Mouse (Mus musculus) hindbrain, postnatal 0 days (tissue): ENCODE data around the gene Jak1. TPM values are rescaled to one million over a fixed set of nuclear protein-coding genes. Genes with fewer than 3 reads are reported as not detected.
A peak's percentile ranks its signal among the peaks of the same experiment; 100 is the strongest.

ENCODE experiments used
- ATAC-seq: fragments of 200-750 bp; cut with Nextera tagmentation; 2 replicates; pipeline ENCODE4 v1.8.0; 2017; ENCODE audit warnings: mild to moderate bottlenecking, moderate TSS enrichment, moderate library complexity
- DNase-seq: peaks from one replicate; pipeline ENCODE4 v3.0.0-alpha.2; 2015; ENCODE audit warnings: low spot score
- H3K27ac ChIP-seq: fragments of 300-500 bp; sonication (generic); 2 replicates; pipeline ENCODE4 v1.5.1; 2014; ENCODE audit warnings: mild to moderate bottlenecking
- H3K27me3 ChIP-seq: fragments of 300-500 bp; sonication (generic); 2 replicates; pipeline ENCODE4 v1.6.1; 2014; ENCODE audit warnings: low read length, mixed read lengths; ENCODE audit not compliant: insufficient read depth
- H3K36me3 ChIP-seq: fragments of 300-500 bp; sonication (generic); 2 replicates; pipeline ENCODE4 v1.6.1; 2014; ENCODE audit warnings: low read length, mixed read lengths; ENCODE audit not compliant: insufficient read depth
- H3K4me1 ChIP-seq: fragments of 300-500 bp; sonication (generic); 2 replicates; pipeline ENCODE4 v1.6.1; 2014; ENCODE audit warnings: antibody characterized with exemption, low read length, mixed read lengths; ENCODE audit not compliant: insufficient read depth
- H3K4me2 ChIP-seq: fragments of 300-500 bp; sonication (generic); 2 replicates; pipeline ENCODE4 v1.6.1; 2014; ENCODE audit warnings: low read depth, mild to moderate bottlenecking, low read length, moderate library complexity, mixed read lengths
- H3K4me3 ChIP-seq: fragments of 300-500 bp; sonication (generic); 2 replicates; pipeline ENCODE4 v1.5.1; 2014; ENCODE audit warnings: low read length
- H3K9ac ChIP-seq: fragments of 300-500 bp; sonication (generic); replicated peaks from 2 replicates; pipeline ENCODE4 v1.6.1; 2014; ENCODE audit warnings: mild to moderate bottlenecking, low read length, moderate library complexity, mixed read lengths
- H3K9me3 ChIP-seq: fragments of 300-500 bp; sonication (generic); 2 replicates; pipeline ENCODE4 v1.6.1; 2016; ENCODE audit warnings: low read length, mixed read lengths
- CTCF ChIP-seq: IDR thresholded peaks from 2 replicates; pipeline ENCODE4 v1.5.1; 2016; ENCODE audit warnings: antibody characterized with exemption, control low read depth, low read depth
- WGBS: fragments of 180-500 bp; shearing (Covaris S2); extraction: QIAGEN DNeasy Blood & Tissue Kit; methylation state at CpG from one replicate; pipeline ENCODE4 v1.1.7; 2014; 5-methylcytosine and 5-hydroxymethylcytosine counted together
- polyA plus RNA-seq: library from polyadenylated mRNA; unstranded; fragments of >200 nt; fragmentation: Nextera tagmentation; extraction: Ambion mirVana; gene quantifications from 2 replicates; pipeline ENCODE4 v1.2.1, GENCODE M21; 2015
- total RNA-seq: library from RNA; depleted of rRNA; stranded (reverse); fragments of >200 nt; gene quantifications from 2 replicates; pipeline ENCODE4 v1.2.3, GENCODE M21; 2014

Jak1 gene
- total and polyA plus RNA-seq, 2 experiments from 2014 or later, result 63.1 to 106 TPM

DNA sequence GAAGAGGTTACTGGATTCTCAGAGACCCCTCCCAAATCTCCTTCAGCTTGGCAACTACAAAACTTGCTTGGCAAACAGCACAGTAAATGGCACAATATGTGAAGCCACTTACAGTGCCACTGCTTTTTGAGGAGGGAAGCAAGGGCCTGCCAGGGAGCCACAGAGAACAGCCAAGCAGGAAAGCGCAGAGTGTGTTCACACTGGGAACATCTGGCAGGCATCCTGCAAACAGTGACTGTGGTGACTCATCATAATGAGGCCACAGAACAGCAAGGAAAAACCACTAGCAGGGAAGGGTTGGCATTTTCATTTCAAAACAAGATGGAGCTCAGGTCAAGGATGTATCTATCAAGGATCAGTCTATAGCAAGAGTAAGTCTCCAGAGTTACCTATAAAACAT lies 30.8 kb downstream of the Jak1 start:
- ATAC-seq, result peak; percentile 58; the same call in 1 of the 2 replicates
- no peak for TF ChIP-seq CTCF
- H3K9ac ChIP-seq, result no peak overlapping the region
- no peak overlapping the region for H3K4me2 ChIP-seq
- H3K36me3 ChIP-seq, result no peaks in the 10 kb centered on the region
- H3K4me1 ChIP-seq, result no peaks in the 10 kb centered on the region
- H3K27ac ChIP-seq, result no peak overlapping the region
- H3K4me3 ChIP-seq, result no peak overlapping the region
- 43% methylated on average over 1 of the region's 1 CpGs for WGBS
- no peaks in the 10 kb centered on the region for H3K9me3 ChIP-seq
- no peaks in the 10 kb centered on the region for H3K27me3 ChIP-seq
- DNase-seq, result peak; percentile 67

DNA sequence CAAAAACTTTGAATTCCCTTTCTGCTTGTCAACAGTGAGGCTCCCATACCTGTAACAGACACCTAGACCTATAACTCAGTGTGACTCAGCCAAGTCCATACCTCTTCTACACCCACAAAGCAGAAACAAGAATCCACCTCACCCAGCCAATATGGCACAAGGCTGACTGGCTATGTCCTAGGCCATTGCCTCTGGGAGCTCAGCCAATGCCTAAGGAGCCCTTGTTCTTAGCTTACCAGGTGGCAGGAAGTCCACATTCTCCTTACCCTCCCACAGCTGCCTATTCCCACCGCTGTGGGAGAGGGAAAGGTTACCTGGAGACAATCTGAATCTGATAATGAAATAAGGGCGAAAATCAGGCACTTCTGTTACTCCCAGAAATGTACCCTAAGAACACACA lies 34.5 kb downstream of the Jak1 start:
- Histone ChIP-seq H3K27me3 (no peaks in the 10 kb centered on the region), H3K9ac (no peak overlapping the region), H3K36me3 (no peaks in the 10 kb centered on the region), H3K4me1 (no peaks in the 10 kb centered on the region), H3K4me2 (no peak overlapping the region), H3K27ac (no peak overlapping the region), H3K4me3 (no peak overlapping the region), H3K9me3 (no peaks in the 10 kb centered on the region)
- DNase-seq (no peak), ATAC-seq (no peak)
- WGBS, result 82% methylated on average over 2 of the region's 2 CpGs
- no peak for TF ChIP-seq CTCF

DNA sequence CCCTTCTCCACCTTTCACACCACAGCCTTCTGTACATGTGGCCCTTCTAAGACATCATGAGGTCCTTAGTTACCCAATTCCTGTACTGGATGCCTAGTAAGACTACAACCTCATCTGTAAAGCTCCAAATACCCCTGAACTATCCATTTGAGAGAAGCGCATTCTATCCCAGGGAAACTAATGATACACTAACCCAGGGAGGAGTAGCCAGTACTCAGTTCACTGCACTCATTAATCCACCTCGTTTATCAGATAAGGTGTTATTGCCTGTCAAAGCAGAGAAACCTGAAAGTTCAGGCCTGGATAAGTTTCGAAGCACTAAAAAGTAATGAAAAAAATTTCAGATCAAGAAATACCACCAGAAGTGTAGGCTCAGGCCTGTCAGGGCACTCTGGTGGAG lies 37.7 kb downstream of the Jak1 start:
- H3K4me1 ChIP-seq, result no peaks in the 10 kb centered on the region
- H3K4me3 ChIP-seq, result no peak overlapping the region
- no peaks in the 10 kb centered on the region for H3K36me3 ChIP-seq
- no peaks in the 10 kb centered on the region for H3K9me3 ChIP-seq
- WGBS, result 91% methylated on average over 3 of the region's 3 CpGs
- H3K9ac ChIP-seq, result no peak overlapping the region
- no peak for ATAC-seq
- no peak for DNase-seq
- H3K27ac ChIP-seq, result no peak overlapping the region
- no peak for TF ChIP-seq CTCF
- no peaks in the 10 kb centered on the region for H3K27me3 ChIP-seq
- H3K4me2 ChIP-seq, result no peak overlapping the region

DNA sequence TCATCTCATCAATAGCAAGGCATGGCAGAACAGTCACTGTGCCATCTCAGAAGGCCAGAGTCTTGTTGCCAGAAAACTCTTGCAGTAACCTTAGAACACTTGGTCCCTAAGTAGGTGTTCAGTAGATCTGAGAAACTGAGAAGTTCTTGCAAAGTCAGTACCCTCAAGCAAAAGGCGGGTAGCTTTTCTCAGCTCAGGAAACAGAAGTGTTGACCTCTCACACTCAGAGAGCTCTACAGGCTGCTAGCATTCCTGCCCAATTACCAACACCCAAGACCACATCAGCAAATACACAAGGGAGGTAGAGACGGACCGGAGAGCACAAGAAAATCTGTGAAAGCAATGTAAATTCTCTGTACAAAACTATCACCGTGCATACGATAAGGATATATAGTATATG lies 39.1 kb downstream of the Jak1 start:
- no peak overlapping the region for H3K4me2 ChIP-seq
- WGBS, result 90% methylated on average over 5 of the region's 5 CpGs
- no peak overlapping the region for H3K9ac ChIP-seq
- no peak overlapping the region for H3K27ac ChIP-seq
- no peak overlapping the region for H3K4me3 ChIP-seq
- DNase-seq, result no peak
- no peaks in the 10 kb centered on the region for H3K36me3 ChIP-seq
- TF ChIP-seq CTCF, result no peak
- H3K9me3 ChIP-seq, result no peaks in the 10 kb centered on the region
- no peak for ATAC-seq
- H3K4me1 ChIP-seq, result no peaks in the 10 kb centered on the region
- no peaks in the 10 kb centered on the region for H3K27me3 ChIP-seq

DNA sequence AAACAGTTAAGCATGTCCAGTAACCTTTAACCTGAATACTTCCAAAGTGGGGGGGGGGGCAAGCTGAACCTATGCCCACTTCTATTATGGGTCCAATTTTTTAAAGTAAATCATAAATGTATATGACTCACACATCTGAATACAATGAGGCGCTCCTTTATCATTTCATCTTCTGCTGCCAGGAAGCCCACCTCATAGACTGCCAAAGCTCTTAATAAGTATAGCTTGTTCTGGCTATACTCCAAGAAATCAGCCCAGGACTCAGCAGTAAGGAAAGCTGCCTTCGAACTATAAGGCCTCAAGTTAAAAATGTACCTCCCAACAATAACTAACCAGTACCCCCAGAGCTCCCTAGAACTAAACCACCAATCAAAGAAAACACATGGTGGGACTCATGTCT lies 44.1 kb downstream of the Jak1 start:
- 73% methylated on average over 2 of the region's 2 CpGs for WGBS
- no peak overlapping the region for H3K4me2 ChIP-seq
- DNase-seq (no peak), ATAC-seq (no peak)
- no peak overlapping the region for H3K27ac ChIP-seq
- H3K9me3 ChIP-seq, result no peaks in the 10 kb centered on the region
- no peaks in the 10 kb centered on the region for H3K27me3 ChIP-seq
- TF ChIP-seq CTCF, result no peak
- no peak overlapping the region for H3K4me3 ChIP-seq
- H3K36me3 ChIP-seq, result no peaks in the 10 kb centered on the region
- H3K4me1 ChIP-seq, result no peaks in the 10 kb centered on the region
- H3K9ac ChIP-seq, result no peak overlapping the region

DNA sequence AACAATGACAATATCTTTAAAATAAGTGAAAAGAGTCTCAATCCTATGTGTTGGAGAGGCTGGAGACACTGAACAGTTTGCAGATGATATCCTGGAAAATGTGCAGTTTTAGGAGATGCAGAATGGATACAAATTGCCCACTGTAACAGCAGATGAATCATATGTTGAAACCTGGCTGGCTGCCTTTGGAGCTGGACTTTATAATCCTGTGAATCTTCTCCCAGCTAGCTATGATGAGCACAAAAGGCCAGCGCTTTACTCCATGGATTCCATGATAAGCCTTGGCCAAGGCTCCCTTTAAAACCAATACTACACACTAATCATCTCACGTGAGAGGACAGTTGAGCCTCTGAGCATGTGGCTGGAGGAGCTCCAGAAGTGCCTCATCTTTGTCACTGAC lies 45.2 kb downstream of the Jak1 start:
- DNase-seq, result no peak
- H3K4me2 ChIP-seq, result no peak overlapping the region
- H3K9me3 ChIP-seq, result no peaks in the 10 kb centered on the region
- no peak for ATAC-seq
- no peak overlapping the region for H3K9ac ChIP-seq
- WGBS, result 74% methylated on average over 2 of the region's 2 CpGs
- H3K27me3 ChIP-seq, result no peaks in the 10 kb centered on the region
- H3K4me3 ChIP-seq, result no peak overlapping the region
- no peak overlapping the region for H3K27ac ChIP-seq
- no peak for TF ChIP-seq CTCF
- H3K4me1 ChIP-seq, result no peaks in the 10 kb centered on the region
- H3K36me3 ChIP-seq, result no peaks in the 10 kb centered on the region

DNA sequence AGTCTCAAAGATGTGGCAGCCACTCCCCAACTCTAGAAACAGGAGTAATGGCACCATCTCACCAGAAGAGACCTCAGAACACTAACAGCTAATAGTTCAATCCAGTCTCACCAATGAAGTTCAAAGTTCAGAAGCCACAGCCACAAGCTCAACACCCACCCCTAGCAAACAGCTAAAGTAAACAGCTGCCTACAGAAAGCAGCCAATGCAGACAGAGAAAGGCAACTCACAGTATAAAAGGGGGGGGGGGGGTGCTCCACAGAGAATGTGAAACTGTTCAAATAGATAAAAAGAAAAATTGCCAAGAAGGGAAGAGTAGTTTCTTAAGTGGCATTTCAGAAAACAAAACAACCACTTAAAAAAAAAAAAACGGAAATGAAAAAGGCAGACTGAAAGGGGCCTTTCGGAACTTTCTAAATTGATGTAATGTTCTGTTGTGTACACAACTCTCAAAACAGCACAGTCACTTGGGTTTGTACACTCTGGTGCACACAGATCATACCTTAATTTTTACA lies 48.0 kb downstream of the Jak1 start:
- Histone ChIP-seq H3K9ac (no peak overlapping the region), H3K27ac (no peak overlapping the region), H3K9me3 (no peaks in the 10 kb centered on the region), H3K4me2 (no peak overlapping the region), H3K4me3 (no peak overlapping the region), H3K27me3 (no peaks in the 10 kb centered on the region), H3K36me3 (no peaks in the 10 kb centered on the region), H3K4me1 (no peaks in the 10 kb centered on the region)
- TF ChIP-seq CTCF, result no peak
- DNase-seq (no peak), ATAC-seq (no peak)
- WGBS, result 86% methylated on average over 2 of the region's 2 CpGs
